Mouse (Mus musculus): ENCODE measurements around the gene Gm9857. TPM values are rescaled to one million over a fixed set of nuclear protein-coding genes. Genes with fewer than 3 reads are reported as not detected.

Gene Gm9857
- polyA plus RNA-seq, 1 experiment from 2014 or later = not detected

- H3K4me3 ChIP-seq (ENCODE audit: low read depth, low read length) = no peak overlapping the region
- no peaks in the 10 kb centered on the region for H3K36me3 ChIP-seq (ENCODE audit: control insufficient read depth, insufficient read depth, low read length)
- H3K4me1 ChIP-seq (replicated peaks; ENCODE audit: control insufficient read depth, insufficient read depth) = no peaks in the 10 kb centered on the region
- WGBS = 83% methylated on average over 10 of the region's 10 CpGs
- TF ChIP-seq EP300 (optimal IDR thresholded peaks at IDR 0.05) (no peak), CTCF (IDR thresholded peaks at IDR 0.05; ENCODE audit: low read depth) (no peak)
- DNase-seq (ENCODE audit: low spot score) = no peak
- H3K27me3 ChIP-seq (ENCODE audit: control insufficient read depth, insufficient read depth, low read length) = no peaks in the 10 kb centered on the region
- H3K9me3 ChIP-seq (ENCODE audit: control insufficient read depth, low read length) = no peaks in the 10 kb centered on the region
- no peak for ATAC-seq (ENCODE audit: low FRiP score, low TSS enrichment)
- no peak overlapping the region for H3K9ac ChIP-seq (ENCODE audit: low read length)
- H3K4me2 ChIP-seq (replicated peaks; ENCODE audit: low read depth) = no peak overlapping the region
- H3K27ac ChIP-seq (replicated peaks) = no peak overlapping the region
These were observed 751 bp upstream of the Gm9857 start for GRCm38 (mm10) chr3:108940996-108941395.

GRCm38 (mm10) chr3:108939573-108939972, 672 bp downstream of the Gm9857 start, which contains the start of gene Henmt1:
Henmt1 (plus strand) TSS chr3:108939873.
- Histone ChIP-seq H3K4me2 (replicated peaks; ENCODE audit: low read depth) (peak within 1 kb of the TSS; percentile 52), H3K4me3 (ENCODE audit: low read depth, low read length) (peak within 1 kb of the TSS; percentile 25; the same call in 1 of the 2 replicates), H3K36me3 (ENCODE audit: control insufficient read depth, insufficient read depth, low read length) (no peaks in the 10 kb centered on the region), H3K27me3 (ENCODE audit: control insufficient read depth, insufficient read depth, low read length) (no peaks in the 10 kb centered on the region), H3K4me1 (replicated peaks; ENCODE audit: control insufficient read depth, insufficient read depth) (no peaks in the 10 kb centered on the region), H3K27ac (replicated peaks) (no peak within 1 kb of the TSS), H3K9me3 (ENCODE audit: control insufficient read depth, low read length) (no peaks in the 10 kb centered on the region), H3K9ac (ENCODE audit: low read length) (no peak within 1 kb of the TSS; the same call in 1 of the 2 replicates)
- TF ChIP-seq CTCF (IDR thresholded peaks at IDR 0.05; ENCODE audit: low read depth) (no peak), EP300 (optimal IDR thresholded peaks at IDR 0.05) (no peak)
- 77% methylated on average over 5 of the region's 5 CpGs for WGBS
- ATAC-seq (ENCODE audit: low FRiP score, low TSS enrichment) = no peak
- DNase-seq (ENCODE audit: low spot score) = no peak

GRCm38 (mm10) chr3:108938691-108939090, 1.6 kb downstream of the Gm9857 start:
- ATAC-seq (ENCODE audit: low FRiP score, low TSS enrichment) = no peak
- no peak for DNase-seq (ENCODE audit: low spot score)
- 97% methylated on average over 5 of the region's 5 CpGs for whole genome bisulfite sequencing

GRCm38 (mm10) chr3:108933557-108933956, 6.7 kb downstream of the Gm9857 start:
- Histone ChIP-seq H3K27me3 (ENCODE audit: control insufficient read depth, insufficient read depth, low read length) (no peaks in the 10 kb centered on the region), H3K27ac (replicated peaks) (no peak overlapping the region), H3K4me1 (replicated peaks; ENCODE audit: control insufficient read depth, insufficient read depth) (no peaks in the 10 kb centered on the region), H3K4me2 (replicated peaks; ENCODE audit: low read depth) (no peak overlapping the region), H3K9ac (ENCODE audit: low read length) (no peak overlapping the region), H3K4me3 (ENCODE audit: low read depth, low read length) (no peak overlapping the region), H3K36me3 (ENCODE audit: control insufficient read depth, insufficient read depth, low read length) (no peaks in the 10 kb centered on the region), H3K9me3 (ENCODE audit: control insufficient read depth, low read length) (0 out of 2 replicates have a peak, but pooled peaks cover 3% of the 10 kb centered on the region)
- no peak for ATAC-seq (ENCODE audit: low FRiP score, low TSS enrichment)
- TF ChIP-seq EP300 (optimal IDR thresholded peaks at IDR 0.05) = no peak
- no peak for TF ChIP-seq CTCF (IDR thresholded peaks at IDR 0.05; ENCODE audit: low read depth)
- no peak for DNase-seq (ENCODE audit: low spot score)
- 91% methylated on average over 6 of the region's 6 CpGs for WGBS

More at GRCm38 (mm10) chr3:108938691-108939090, 1.6 kb downstream of the Gm9857 start:
- no peak overlapping the region for H3K27ac ChIP-seq (replicated peaks)
- H3K4me3 ChIP-seq (ENCODE audit: low read depth, low read length) = no peak overlapping the region
- TF ChIP-seq CTCF (IDR thresholded peaks at IDR 0.05; ENCODE audit: low read depth) = no peak
- TF ChIP-seq EP300 (optimal IDR thresholded peaks at IDR 0.05) = no peak
- no peaks in the 10 kb centered on the region for H3K27me3 ChIP-seq (ENCODE audit: control insufficient read depth, insufficient read depth, low read length)
- H3K9ac ChIP-seq (ENCODE audit: low read length) = no peak overlapping the region
- H3K9me3 ChIP-seq (ENCODE audit: control insufficient read depth, low read length) = no peaks in the 10 kb centered on the region
- H3K36me3 ChIP-seq (ENCODE audit: control insufficient read depth, insufficient read depth, low read length) = no peaks in the 10 kb centered on the region
- H3K4me2 ChIP-seq (replicated peaks; ENCODE audit: low read depth) = no peak overlapping the region
- no peaks in the 10 kb centered on the region for H3K4me1 ChIP-seq (replicated peaks; ENCODE audit: control insufficient read depth, insufficient read depth)

GRCm38 (mm10) chr3:108926308-108926707, 13.9 kb downstream of the Gm9857 start:
- DNase-seq (ENCODE audit: low spot score) = no peak
- no peaks in the 10 kb centered on the region for H3K4me1 ChIP-seq (replicated peaks; ENCODE audit: control insufficient read depth, insufficient read depth)
- H3K4me2 ChIP-seq (replicated peaks; ENCODE audit: low read depth) = no peak overlapping the region
- 65% methylated on average over 1 of the region's 1 CpGs for WGBS
- 0 out of 2 replicates have a peak, but pooled peaks cover 3% of the 10 kb centered on the region for H3K9me3 ChIP-seq (ENCODE audit: control insufficient read depth, low read length)
- no peaks in the 10 kb centered on the region for H3K36me3 ChIP-seq (ENCODE audit: control insufficient read depth, insufficient read depth, low read length)
- no peaks in the 10 kb centered on the region for H3K27me3 ChIP-seq (ENCODE audit: control insufficient read depth, insufficient read depth, low read length)
- H3K27ac ChIP-seq (replicated peaks) = no peak overlapping the region
- no peak for ATAC-seq (ENCODE audit: low FRiP score, low TSS enrichment)
- TF ChIP-seq EP300 (optimal IDR thresholded peaks at IDR 0.05) = no peak
- TF ChIP-seq CTCF (IDR thresholded peaks at IDR 0.05; ENCODE audit: low read depth) = no peak
- H3K9ac ChIP-seq (ENCODE audit: low read length) = no peak overlapping the region
- no peak overlapping the region for H3K4me3 ChIP-seq (ENCODE audit: low read depth, low read length)

- WGBS = 78% methylated on average over 4 of the region's 4 CpGs
- no peak overlapping the region for H3K9ac ChIP-seq (ENCODE audit: low read length)
- H3K27me3 ChIP-seq (ENCODE audit: control insufficient read depth, insufficient read depth, low read length) = no peaks in the 10 kb centered on the region
- H3K4me2 ChIP-seq (replicated peaks; ENCODE audit: low read depth) = no peak overlapping the region
- no peaks in the 10 kb centered on the region for H3K36me3 ChIP-seq (ENCODE audit: control insufficient read depth, insufficient read depth, low read length)
- 0 out of 2 replicates have a peak, but pooled peaks cover 3% of the 10 kb centered on the region for H3K9me3 ChIP-seq (ENCODE audit: control insufficient read depth, low read length)
- DNase-seq (ENCODE audit: low spot score) (no peak), ATAC-seq (ENCODE audit: low FRiP score, low TSS enrichment) (no peak)
- TF ChIP-seq CTCF (IDR thresholded peaks at IDR 0.05; ENCODE audit: low read depth) (no peak), EP300 (optimal IDR thresholded peaks at IDR 0.05) (no peak)
- no peaks in the 10 kb centered on the region for H3K4me1 ChIP-seq (replicated peaks; ENCODE audit: control insufficient read depth, insufficient read depth)
- H3K27ac ChIP-seq (replicated peaks) = no peak overlapping the region
- no peak overlapping the region for H3K4me3 ChIP-seq (ENCODE audit: low read depth, low read length)
These were observed 14.6 kb downstream of the Gm9857 start for GRCm38 (mm10) chr3:108925677-108926076.
